Mouse (Mus musculus) frontal cortex, postnatal 25 days (tissue): ENCODE results near the gene Crat.

Experiments used
- DNase-seq, 2 experiments: peaks; one replicate each; pipeline ENCODE4 v3.0.0; 2022; ENCODE audit warnings: low spot score in 2 of 2

Gene Crat

GRCm38 (mm10) chr2:30415157-30415935 is at the start of gene Crat:
Gene Crat, minus strand, starts transcription at chr2:30415813.
- peak; percentile 77 to 85 for DNase-seq

- DNase-seq: no peak
These were observed 48.8 kb upstream of the Crat start for GRCm38 (mm10) chr2:30464411-30464810.

- DNase-seq: peak in 1 of 2 experiments; percentile 33
These were observed 48.3 kb upstream of the Crat start for GRCm38 (mm10) chr2:30463904-30464330.

GRCm38 (mm10) chr2:30463341-30463761 is 47.7 kb upstream of the Crat start:
- no peak for DNase-seq

GRCm38 (mm10) chr2:30459241-30459640 is 43.6 kb upstream of the Crat start:
- DNase-seq: no peak

- DNase-seq: no peak
These were observed 42.7 kb upstream of the Crat start for GRCm38 (mm10) chr2:30458349-30458748.

- DNase-seq: no peak
These were observed 40.7 kb upstream of the Crat start for GRCm38 (mm10) chr2:30456104-30456980.

- no peak for DNase-seq
These were observed 39.0 kb upstream of the Crat start for GRCm38 (mm10) chr2:30454587-30454986.

- DNase-seq: no peak
These were observed 38.0 kb upstream of the Crat start for GRCm38 (mm10) chr2:30453570-30453969.

- DNase-seq: no peak
These were observed 35.9 kb upstream of the Crat start for GRCm38 (mm10) chr2:30451525-30451924.

GRCm38 (mm10) chr2:30450530-30450929 is 34.9 kb upstream of the Crat start:
- no peak for DNase-seq

GRCm38 (mm10) chr2:30448371-30448770 is 32.8 kb upstream of the Crat start:
- DNase-seq: no peak

GRCm38 (mm10) chr2:30446891-30447826 is 31.5 kb upstream of the Crat start:
- no peak for DNase-seq

GRCm38 (mm10) chr2:30445312-30445711 is 29.7 kb upstream of the Crat start:
- no peak for DNase-seq

- no peak for DNase-seq
These were observed 28.8 kb upstream of the Crat start for GRCm38 (mm10) chr2:30444450-30444849.

GRCm38 (mm10) chr2:30444006-30444405 is 28.4 kb upstream of the Crat start:
- no peak for DNase-seq

- DNase-seq: no peak
These were observed 27.7 kb upstream of the Crat start for GRCm38 (mm10) chr2:30443281-30443680.

GRCm38 (mm10) chr2:30442498-30442890 is 26.9 kb upstream of the Crat start:
- DNase-seq: no peak

- peak; percentile 23 to 46 for DNase-seq
These were observed 26.2 kb upstream of the Crat start for GRCm38 (mm10) chr2:30441518-30442497.
